Mouse (Mus musculus) hindbrain, embryonic 13.5 days (tissue): Measurements from ENCODE around the gene Pde4d. TPM values are rescaled to one million over a fixed set of nuclear protein-coding genes. Genes with fewer than 3 reads are reported as not detected.

Experiments used
- ATAC-seq: fragments of 200-750 bp; cut with Nextera tagmentation; 2 replicates; pipeline ENCODE4 v1.8.0; 2017; ENCODE audit warnings: moderate TSS enrichment; ENCODE audit not compliant: low FRiP score
- H3K27ac ChIP-seq: fragments of 300-500 bp; sonication (generic); 2 replicates; pipeline ENCODE4 v1.5.1; 2015; ENCODE audit warnings: inconsistent platforms, mild to moderate bottlenecking, moderate library complexity
- H3K27me3 ChIP-seq: fragments of 300-500 bp; sonication (generic); 2 replicates; pipeline ENCODE4 v1.6.1; 2015; ENCODE audit warnings: mild to moderate bottlenecking, inconsistent platforms
- H3K36me3 ChIP-seq: fragments of 300-500 bp; sonication (generic); 2 replicates; pipeline ENCODE4 v1.6.1; 2015; ENCODE audit warnings: mild to moderate bottlenecking, inconsistent platforms
- H3K4me1 ChIP-seq: fragments of 300-500 bp; sonication (generic); replicated peaks from 2 replicates; pipeline ENCODE4 v1.6.1; 2015; ENCODE audit warnings: inconsistent platforms
- H3K4me2 ChIP-seq: fragments of 300-500 bp; sonication (generic); 2 replicates; pipeline ENCODE4 v1.6.1; 2015; ENCODE audit warnings: inconsistent platforms, mild to moderate bottlenecking, moderate library complexity
- H3K4me3 ChIP-seq: fragments of 300-500 bp; sonication (generic); 2 replicates; pipeline ENCODE4 v1.5.1; 2015; ENCODE audit warnings: mild to moderate bottlenecking, inconsistent platforms
- H3K9ac ChIP-seq: fragments of 300-500 bp; sonication (generic); 2 replicates; pipeline ENCODE4 v1.6.1; 2015; ENCODE audit warnings: mild to moderate bottlenecking, inconsistent platforms
- H3K9me3 ChIP-seq: fragments of 300-500 bp; sonication (generic); 2 replicates; pipeline ENCODE4 v1.6.1; 2016; ENCODE audit warnings: inconsistent platforms
- WGBS: fragments of 180-500 bp; shearing (Covaris S2); methylation state at CpG from one replicate; pipeline ENCODE4 v1.1.7; 2015; 5-methylcytosine and 5-hydroxymethylcytosine counted together
- polyA plus RNA-seq: library from polyadenylated mRNA; unstranded; fragments of >200 nt; fragmentation: Nextera tagmentation; extraction: Ambion mirVana; gene quantifications from 2 replicates; pipeline ENCODE4 v1.2.1, GENCODE M21; 2015

Pde4d gene
- polyA plus RNA-seq, 1 experiment from 2014 or later, result 18.6 TPM

DNA sequence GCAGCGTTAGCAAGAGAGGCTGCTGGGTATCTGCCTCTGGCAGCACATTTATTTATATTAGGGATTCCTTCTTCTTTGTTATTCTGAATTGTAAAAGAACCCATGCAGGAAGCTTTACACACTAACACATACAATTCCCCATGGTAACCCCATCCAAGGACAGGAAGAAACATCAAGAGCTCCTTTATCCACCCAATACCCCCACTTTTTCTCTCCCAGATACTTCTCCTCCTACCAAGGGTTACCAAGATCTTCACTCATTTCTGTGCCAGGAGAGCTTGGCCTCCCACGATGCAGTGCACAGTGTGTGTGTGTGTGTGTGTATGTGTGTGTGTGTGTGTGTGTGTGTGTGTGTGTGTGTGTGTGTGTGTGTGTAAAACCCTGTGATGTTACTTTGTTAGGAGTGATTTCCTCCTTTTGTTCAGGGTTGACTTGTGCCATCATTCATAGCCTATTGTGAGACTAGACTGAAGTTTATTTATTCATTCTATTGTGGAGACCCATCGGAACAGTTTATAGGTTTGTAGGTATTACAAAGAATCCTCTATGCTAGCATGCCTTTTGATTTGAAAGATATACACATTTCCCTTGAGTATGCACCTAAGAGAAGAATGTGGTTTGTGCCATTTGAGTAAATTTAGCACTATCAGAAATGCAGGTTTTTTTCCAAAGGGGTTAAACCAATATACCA is 846.7 kb downstream of the Pde4d start:
- Histone ChIP-seq H3K4me3 (no peak overlapping the region), H3K9me3 (no peaks in the 10 kb centered on the region), H3K9ac (no peak overlapping the region), H3K27ac (no peak overlapping the region), H3K4me2 (no peak overlapping the region), H3K4me1 (peaks cover 11% of the 10 kb centered on the region), H3K36me3 (no peaks in the 10 kb centered on the region), H3K27me3 (no peaks in the 10 kb centered on the region)
- 19% methylated on average over 3 of the region's 3 CpGs for WGBS
- ATAC-seq, result peak; percentile 39; the same call in 1 of the 2 replicates

DNA sequence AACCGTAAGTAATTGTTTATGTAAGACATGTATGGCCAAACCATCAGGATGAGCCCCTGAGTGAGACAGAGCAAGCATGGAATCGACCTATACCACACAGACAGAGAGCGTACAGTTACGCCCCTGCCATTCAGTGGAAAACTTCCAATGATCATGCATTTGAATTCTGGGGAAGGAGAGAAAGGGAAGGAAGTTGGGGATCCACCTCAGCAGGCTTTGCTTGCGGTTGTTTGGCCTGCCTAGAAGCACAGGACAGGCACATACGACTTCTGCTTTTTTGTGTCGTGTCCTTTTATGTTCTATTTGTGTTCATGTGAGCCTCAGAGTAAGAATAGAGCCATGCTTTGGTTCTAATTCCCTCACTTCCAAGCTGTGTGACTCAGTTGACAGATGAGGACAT is 849.1 kb downstream of the Pde4d start:
- Histone ChIP-seq H3K4me1 (peaks cover 11% of the 10 kb centered on the region), H3K27ac (no peak overlapping the region), H3K27me3 (no peaks in the 10 kb centered on the region), H3K9me3 (no peaks in the 10 kb centered on the region), H3K4me2 (no peak overlapping the region), H3K4me3 (no peak overlapping the region), H3K36me3 (no peaks in the 10 kb centered on the region), H3K9ac (no peak overlapping the region)
- no peak for ATAC-seq
- 87% methylated on average over 7 of the region's 7 CpGs for WGBS

DNA sequence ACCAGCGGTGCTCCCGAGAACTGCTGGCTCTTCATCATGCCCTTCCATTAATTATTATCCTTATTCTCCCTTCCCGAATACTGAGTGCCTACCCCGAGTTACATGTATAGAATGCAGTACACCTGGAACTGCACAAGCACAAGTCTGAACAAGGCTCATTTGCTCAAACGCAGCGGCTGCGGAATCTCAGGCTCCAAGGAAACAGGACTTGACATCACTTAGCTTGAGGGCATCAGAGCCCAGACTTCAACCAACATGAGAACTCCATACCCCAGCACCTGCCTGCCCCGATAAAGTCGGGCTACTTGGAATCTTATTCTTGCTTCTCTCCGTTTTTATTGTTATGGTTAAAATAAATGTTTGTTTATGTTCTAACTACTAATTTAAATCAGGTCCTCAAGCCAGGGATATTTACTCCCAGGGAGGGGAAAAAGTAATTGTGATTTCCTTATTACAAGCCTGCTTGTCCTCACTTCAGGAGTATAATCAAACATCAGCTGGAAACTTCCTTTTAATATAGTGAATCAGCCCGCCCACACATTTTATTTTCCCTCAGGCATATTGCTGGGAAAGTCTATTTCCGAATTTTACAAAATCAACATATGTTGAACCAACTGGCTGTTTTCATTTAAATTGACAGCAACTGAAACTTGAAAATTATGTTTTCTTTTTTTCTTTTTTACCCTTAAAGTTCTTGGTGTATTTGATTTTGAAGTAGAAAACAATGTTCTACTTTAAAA is 849.9 kb downstream of the Pde4d start:
- no peak for ATAC-seq
- H3K27ac ChIP-seq, result no peak overlapping the region
- H3K4me2 ChIP-seq, result no peak overlapping the region
- H3K27me3 ChIP-seq, result no peaks in the 10 kb centered on the region
- no peaks in the 10 kb centered on the region for H3K36me3 ChIP-seq
- no peak overlapping the region for H3K4me3 ChIP-seq
- H3K9me3 ChIP-seq, result no peaks in the 10 kb centered on the region
- 87% methylated on average over 12 of the region's 12 CpGs for WGBS
- H3K9ac ChIP-seq, result no peak overlapping the region
- peaks cover 9% of the 10 kb centered on the region for H3K4me1 ChIP-seq

DNA sequence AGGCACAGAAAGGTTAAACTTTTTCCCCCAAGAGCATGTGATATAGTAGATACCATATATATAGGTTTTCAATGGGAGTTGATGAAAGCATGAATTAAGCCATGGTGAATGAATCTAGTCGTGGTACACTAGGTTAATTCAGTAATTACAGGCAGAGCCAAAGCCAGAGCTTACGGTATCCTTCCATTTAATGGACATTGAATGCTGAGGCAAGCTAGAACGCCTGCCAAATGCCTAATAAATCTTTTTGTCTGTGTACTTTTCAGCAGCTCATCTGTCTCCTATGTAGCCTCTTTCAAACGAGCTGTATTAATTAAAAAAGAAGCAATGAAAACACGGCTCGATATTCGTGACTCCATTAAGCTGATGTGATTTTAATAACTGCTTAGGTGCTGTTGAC is 862.8 kb downstream of the Pde4d start:
- 40% methylated on average over 7 of the region's 7 CpGs for WGBS

DNA sequence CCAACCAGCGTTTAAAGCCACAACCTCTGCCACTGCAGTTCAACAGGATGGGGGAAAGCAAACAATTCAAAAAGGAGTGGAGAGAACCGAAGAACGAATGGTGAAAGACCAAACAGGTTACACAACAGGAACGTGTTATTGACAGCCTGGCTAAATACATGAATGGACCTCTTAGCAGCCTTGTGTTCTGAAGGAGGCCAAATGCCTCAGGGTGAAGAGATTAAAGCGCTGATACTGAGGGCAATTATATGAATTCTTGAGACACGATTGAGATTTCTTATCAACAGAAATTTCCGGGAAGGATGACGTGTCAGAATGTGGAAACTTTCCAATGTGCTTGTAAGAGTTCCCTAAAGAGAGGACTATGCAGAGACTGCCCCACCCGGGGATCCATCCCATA is 865.9 kb downstream of the Pde4d start:
- Histone ChIP-seq H3K36me3 (no peaks in the 10 kb centered on the region), H3K4me1 (0 out of 2 replicates have a peak, but pooled peaks cover 3% of the 10 kb centered on the region), H3K27ac (no peak overlapping the region), H3K27me3 (no peaks in the 10 kb centered on the region), H3K4me3 (no peak overlapping the region), H3K4me2 (no peak overlapping the region), H3K9me3 (no peaks in the 10 kb centered on the region), H3K9ac (no peak overlapping the region)
- WGBS, result 88% methylated on average over 9 of the region's 9 CpGs
- no peak for ATAC-seq

More for the DNA sequence above, 862.8 kb downstream of the Pde4d start:
- Histone ChIP-seq H3K27me3 (no peaks in the 10 kb centered on the region), H3K36me3 (no peaks in the 10 kb centered on the region), H3K4me2 (no peak overlapping the region), H3K9me3 (no peaks in the 10 kb centered on the region), H3K4me3 (no peak overlapping the region), H3K9ac (no peak overlapping the region), H3K27ac (no peak overlapping the region), H3K4me1 (0 out of 2 replicates have a peak, but pooled peaks cover 3% of the 10 kb centered on the region)
- no peak for ATAC-seq

DNA sequence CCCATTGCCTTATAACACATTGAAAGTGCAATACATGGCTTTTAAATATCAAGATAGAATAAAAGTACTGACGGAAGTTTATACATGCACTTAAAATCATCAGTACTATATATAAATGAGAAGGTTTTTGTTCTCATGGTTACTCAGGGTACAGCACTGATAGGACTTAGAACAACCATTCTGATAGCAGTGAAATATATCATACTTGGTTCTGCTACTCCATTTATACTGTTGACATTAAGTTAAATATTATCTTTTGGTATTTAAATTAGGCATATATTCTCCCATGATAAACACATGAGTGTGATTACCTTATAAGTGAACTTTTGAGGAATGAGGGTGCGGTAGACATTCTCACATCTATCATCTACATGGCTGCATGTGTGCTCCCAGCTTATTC is 867.9 kb downstream of the Pde4d start:
- H3K4me1 ChIP-seq, result 0 out of 2 replicates have a peak, but pooled peaks cover 2% of the 10 kb centered on the region
- no peak overlapping the region for H3K4me3 ChIP-seq
- H3K9me3 ChIP-seq, result no peaks in the 10 kb centered on the region
- no peak for ATAC-seq
- H3K4me2 ChIP-seq, result no peak overlapping the region
- no peaks in the 10 kb centered on the region for H3K27me3 ChIP-seq
- WGBS, result 95% methylated on average over 2 of the region's 2 CpGs
- no peaks in the 10 kb centered on the region for H3K36me3 ChIP-seq
- H3K27ac ChIP-seq, result no peak overlapping the region
- H3K9ac ChIP-seq, result no peak overlapping the region

DNA sequence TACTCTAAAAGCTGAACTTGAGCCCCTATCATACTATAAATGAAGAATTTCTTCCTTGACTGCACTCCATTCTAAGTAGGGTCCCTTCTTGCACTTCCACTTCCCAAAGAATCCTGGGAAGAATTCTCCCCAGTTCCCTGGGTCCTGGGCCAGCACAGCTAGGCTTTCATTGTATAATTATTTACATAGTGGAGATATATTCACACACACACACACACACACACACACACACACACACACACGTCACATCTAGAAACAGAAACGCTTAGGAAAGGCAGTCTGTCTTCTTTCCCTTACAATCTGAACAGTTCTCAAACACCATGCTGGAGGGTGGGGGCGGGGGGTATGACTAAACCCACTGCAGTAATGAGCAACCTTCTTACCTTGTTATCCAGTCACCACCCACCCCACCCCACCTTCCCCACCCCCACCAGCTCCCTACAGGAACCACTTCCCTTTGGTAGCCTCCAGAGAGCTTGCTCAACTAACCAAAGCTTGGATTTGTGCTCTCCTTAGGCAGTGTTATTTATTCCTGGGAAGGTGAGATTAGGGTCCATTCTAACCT is 868.8 kb downstream of the Pde4d start:
- no peaks in the 10 kb centered on the region for H3K27me3 ChIP-seq
- no peaks in the 10 kb centered on the region for H3K9me3 ChIP-seq
- 82% methylated on average over 3 of the region's 3 CpGs for WGBS
- no peak for ATAC-seq
- H3K9ac ChIP-seq, result no peak overlapping the region
- no peaks in the 10 kb centered on the region for H3K36me3 ChIP-seq
- H3K27ac ChIP-seq, result no peak overlapping the region
- no peak overlapping the region for H3K4me3 ChIP-seq
- 0 out of 2 replicates have a peak, but pooled peaks cover 4% of the 10 kb centered on the region for H3K4me1 ChIP-seq
- H3K4me2 ChIP-seq, result no peak overlapping the region

DNA sequence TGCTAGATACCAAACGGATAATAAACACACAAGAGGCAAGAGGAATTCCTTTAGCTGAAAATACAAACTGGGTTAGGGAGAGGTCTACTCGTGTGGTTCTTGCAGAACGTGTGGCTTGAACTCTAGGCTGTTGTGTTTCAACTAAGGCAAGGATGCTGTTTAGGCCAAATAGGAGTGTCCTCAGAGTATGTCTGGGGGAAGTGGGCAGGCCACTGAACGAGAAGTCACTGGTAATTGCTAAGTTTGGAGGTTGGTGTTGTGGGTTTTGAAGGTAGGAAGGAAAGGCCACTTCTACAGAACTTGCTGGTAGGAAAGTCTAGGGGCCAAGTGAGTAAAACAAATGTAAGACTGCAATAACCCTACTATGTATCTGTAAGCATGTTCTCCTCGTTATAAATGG is 876.3 kb downstream of the Pde4d start:
- no peak overlapping the region for H3K4me3 ChIP-seq
- H3K27me3 ChIP-seq, result no peaks in the 10 kb centered on the region
- H3K27ac ChIP-seq, result no peak overlapping the region
- 0 out of 2 replicates have a peak, but pooled peaks cover 4% of the 10 kb centered on the region for H3K4me1 ChIP-seq
- 90% methylated on average over 5 of the region's 5 CpGs for WGBS
- no peaks in the 10 kb centered on the region for H3K36me3 ChIP-seq
- H3K4me2 ChIP-seq, result no peak overlapping the region
- H3K9ac ChIP-seq, result no peak overlapping the region
- no peak for ATAC-seq
- no peaks in the 10 kb centered on the region for H3K9me3 ChIP-seq

DNA sequence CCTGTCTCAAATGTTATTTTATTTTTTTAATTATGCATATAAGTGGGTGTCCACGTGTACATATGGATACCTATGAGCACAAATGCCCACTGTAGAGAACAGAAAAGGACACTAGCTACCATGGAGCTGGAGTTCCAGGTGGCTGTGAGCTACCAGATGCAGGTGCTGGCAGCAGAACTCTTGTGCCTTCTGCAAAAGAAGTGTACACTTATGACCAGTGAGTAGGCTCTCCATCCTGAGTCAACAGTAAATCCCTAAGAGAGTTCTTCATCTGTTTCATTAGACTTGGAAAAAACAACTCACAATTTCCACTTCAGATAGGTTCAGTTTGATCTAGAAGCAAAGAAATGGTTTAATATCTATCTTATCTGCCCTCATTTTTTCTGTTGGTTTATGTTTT is 881.8 kb downstream of the Pde4d start:
- Histone ChIP-seq H3K27me3 (no peaks in the 10 kb centered on the region), H3K4me3 (no peak overlapping the region), H3K4me2 (no peak overlapping the region), H3K27ac (no peak overlapping the region), H3K36me3 (no peaks in the 10 kb centered on the region), H3K9me3 (no peaks in the 10 kb centered on the region), H3K9ac (no peak overlapping the region), H3K4me1 (no peaks in the 10 kb centered on the region)
- WGBS, result 69% methylated on average over 1 of the region's 1 CpGs
- no peak for ATAC-seq

DNA sequence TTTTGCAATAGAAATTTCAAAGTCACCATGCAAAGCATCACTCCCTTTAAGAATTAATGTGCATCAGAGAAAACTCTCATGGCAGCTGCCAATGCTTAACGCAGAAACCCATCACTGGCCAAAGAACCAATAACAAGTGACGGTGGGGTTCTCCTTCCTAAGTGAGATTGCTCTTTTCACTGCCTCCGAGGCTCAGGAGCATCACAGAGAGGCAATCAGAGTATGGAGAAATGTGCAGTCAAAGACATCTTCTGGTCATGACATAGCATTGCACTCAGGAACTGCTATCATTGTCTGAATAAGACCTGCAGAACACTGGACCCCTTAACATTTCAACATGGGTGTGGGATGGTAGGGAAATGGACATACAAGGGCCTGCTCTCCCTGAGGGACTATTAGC is 892.2 kb downstream of the Pde4d start:
- Histone ChIP-seq H3K36me3 (no peaks in the 10 kb centered on the region), H3K4me1 (0 out of 2 replicates have a peak, but pooled peaks cover 6% of the 10 kb centered on the region), H3K27me3 (no peaks in the 10 kb centered on the region), H3K4me2 (no peak overlapping the region), H3K27ac (no peak overlapping the region), H3K4me3 (no peak overlapping the region), H3K9ac (no peak overlapping the region), H3K9me3 (no peaks in the 10 kb centered on the region)
- ATAC-seq, result 0 out of 2 replicates have a peak, but pooled peaks have one; percentile 22
- WGBS, result 52% methylated on average over 3 of the region's 3 CpGs

DNA sequence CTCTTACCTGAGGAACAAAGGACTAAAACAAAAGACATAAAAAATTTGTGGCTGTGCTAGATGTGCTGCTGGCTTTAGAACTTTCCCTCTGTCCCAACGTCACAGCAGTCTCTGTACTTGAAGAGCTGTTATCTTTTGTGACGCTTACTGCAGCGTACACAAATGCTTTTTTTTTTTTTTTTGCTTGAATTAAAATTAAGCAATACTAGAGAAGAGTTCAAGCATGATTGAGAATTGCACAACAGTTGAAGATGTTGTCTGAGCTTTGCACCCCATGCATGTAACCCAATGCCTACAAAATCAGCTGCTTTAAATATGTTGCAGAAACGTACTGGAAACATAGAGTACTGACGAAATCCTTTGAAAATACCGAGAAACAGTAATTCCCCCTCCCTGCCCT is 892.7 kb downstream of the Pde4d start:
- 0 out of 2 replicates have a peak, but pooled peaks cover 6% of the 10 kb centered on the region for H3K4me1 ChIP-seq
- H3K4me3 ChIP-seq, result no peak overlapping the region
- H3K4me2 ChIP-seq, result no peak overlapping the region
- no peaks in the 10 kb centered on the region for H3K27me3 ChIP-seq
- no peaks in the 10 kb centered on the region for H3K9me3 ChIP-seq
- 0 out of 2 replicates have a peak, but pooled peaks have one; percentile 32 for ATAC-seq
- no peak overlapping the region for H3K9ac ChIP-seq
- H3K36me3 ChIP-seq, result no peaks in the 10 kb centered on the region
- H3K27ac ChIP-seq, result no peak overlapping the region
- WGBS, result 59% methylated on average over 6 of the region's 6 CpGs

DNA sequence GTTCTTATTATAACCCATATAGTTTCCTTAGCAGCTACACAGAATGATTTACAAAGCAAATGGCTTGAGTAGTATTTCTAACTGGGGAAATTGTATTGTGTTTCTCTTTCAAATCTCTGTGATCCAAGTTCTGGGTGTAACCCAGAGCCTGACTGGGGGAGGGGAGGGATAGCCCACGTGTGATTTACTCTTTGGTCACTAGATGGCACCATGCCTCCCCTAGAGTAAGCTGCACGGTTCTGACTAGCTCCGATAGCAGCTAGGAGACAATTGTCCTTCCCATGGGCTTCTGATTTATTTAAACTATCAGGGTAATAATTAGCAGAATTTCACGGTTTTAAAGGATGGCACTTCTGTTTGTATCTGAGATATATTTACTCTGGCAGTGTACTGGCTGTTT is 893.8 kb downstream of the Pde4d start:
- Histone ChIP-seq H3K4me3 (no peak overlapping the region), H3K27ac (no peak overlapping the region), H3K4me2 (no peak overlapping the region), H3K4me1 (0 out of 2 replicates have a peak, but pooled peaks cover 6% of the 10 kb centered on the region), H3K36me3 (no peaks in the 10 kb centered on the region), H3K9me3 (no peaks in the 10 kb centered on the region), H3K27me3 (no peaks in the 10 kb centered on the region), H3K9ac (no peak overlapping the region)
- ATAC-seq, result peak; percentile 92
- 0% methylated on average over 4 of the region's 4 CpGs for WGBS
